Mouse (Mus musculus) MEL (cell line): ENCODE results near the gene 4930539E08Rik. TPM values are rescaled to one million over a fixed set of nuclear protein-coding genes. Genes with fewer than 3 reads are reported as not detected.

ENCODE experiments used
- DNase-seq: peaks from one replicate; pipeline ENCODE4 v3.0.0; 2011; ENCODE audit warnings: low read depth, low spot score
- H3K27ac ChIP-seq: 2 replicates; pipeline ENCODE4 v1.5.1; 2012; ENCODE audit warnings: low read depth, mild to moderate bottlenecking, control low read depth, low read length, moderate library complexity; ENCODE audit not compliant: control insufficient read depth
- H3K27me3 ChIP-seq, 2 experiments: fragments of 150-350 bp in 1 of 2; sonication (generic) in 1 of 2; 2 replicates each; pipeline ENCODE4 v1.6.1; 2012; ENCODE audit warnings: low read length in 2 of 2, mild to moderate bottlenecking in 2 of 2, improper control_type of control experiment in 1 of 2, moderate library complexity in 1 of 2; ENCODE audit not compliant: insufficient read depth in 2 of 2, control insufficient read depth in 1 of 2
- H3K36me3 ChIP-seq, 2 experiments: 2 replicates each; pipeline ENCODE4 v1.6.1; 2012 to 2014; ENCODE audit warnings: low read length in 2 of 2, improper control_type of control experiment in 1 of 2, inconsistent platforms in 1 of 2, mild to moderate bottlenecking in 1 of 2; ENCODE audit not compliant: insufficient read depth in 2 of 2, control insufficient read depth in 1 of 2
- H3K4me1 ChIP-seq, 2 experiments: fragments of 150-350 bp in 1 of 2; sonication (generic) in 1 of 2; 2 replicates each; pipeline ENCODE4 v1.6.1; 2012; ENCODE audit warnings: low read length in 2 of 2, improper control_type of control experiment in 1 of 2, mild to moderate bottlenecking in 1 of 2; ENCODE audit not compliant: insufficient read depth in 2 of 2, control insufficient read depth in 1 of 2
- H3K4me3 ChIP-seq, 2 experiments: fragments of 150-350 bp in 1 of 2; sonication (generic) in 1 of 2; 2 replicates each; pipeline ENCODE4 v1.5.1; 2012; ENCODE audit warnings: low read depth in 2 of 2, low read length in 2 of 2, mild to moderate bottlenecking in 2 of 2, moderate library complexity in 2 of 2, control low read depth in 1 of 2, improper control_type of control experiment in 1 of 2; ENCODE audit not compliant: control insufficient read depth in 1 of 2, insufficient read depth in 1 of 2
- H3K79me2 ChIP-seq: 2 replicates; pipeline ENCODE4 v1.6.1; 2012; ENCODE audit warnings: mild to moderate bottlenecking, low read length, moderate library complexity; ENCODE audit not compliant: control insufficient read depth, poor library complexity, insufficient read depth
- H3K9ac ChIP-seq: 2 replicates; pipeline ENCODE4 v1.6.1; 2012; ENCODE audit warnings: low read depth, mild to moderate bottlenecking, control low read depth, low read length, moderate library complexity; ENCODE audit not compliant: control insufficient read depth, poor library complexity, severe bottlenecking
- H3K9me3 ChIP-seq: fragments of 150-350 bp; sonication (generic); replicated peaks from 2 replicates; pipeline ENCODE4 v1.6.1; 2012; ENCODE audit warnings: mild to moderate bottlenecking, low read length, improper control_type of control experiment, moderate library complexity; ENCODE audit not compliant: insufficient read depth
- BHLHE40 ChIP-seq: IDR thresholded peaks from 2 replicates; pipeline ENCODE4 v1.6.1; 2012; ENCODE audit warnings: low read depth, mild to moderate bottlenecking, inconsistent platforms, low read length, improper control_type of control experiment, borderline replicate concordance
- CHD1 ChIP-seq: IDR thresholded peaks from 2 replicates; pipeline ENCODE4 v1.6.1; 2012; ENCODE audit warnings: low read depth, mild to moderate bottlenecking, inconsistent platforms, low read length, improper control_type of control experiment
- CHD2 ChIP-seq: IDR thresholded peaks from 2 replicates; pipeline ENCODE4 v1.6.1; 2011; ENCODE audit warnings: low read length, improper control_type of control experiment
- CTCF ChIP-seq, 3 experiments: IDR thresholded peaks in 2 of 3; conservative IDR thresholded peaks in 1 of 3; 2 replicates each; pipeline ENCODE4 v1.5.1; 2011 to 2012; ENCODE audit warnings: low read length in 3 of 3, low read depth in 2 of 3, mild to moderate bottlenecking in 2 of 3, improper control_type of control experiment in 1 of 3, inconsistent platforms in 1 of 3, mixed read lengths in 1 of 3, moderate library complexity in 1 of 3; ENCODE audit not compliant: control insufficient read depth in 1 of 3, insufficient read depth in 1 of 3, poor library complexity in 1 of 3, severe bottlenecking in 1 of 3
- E2F4 ChIP-seq: IDR thresholded peaks from 2 replicates; pipeline ENCODE4 v1.6.1; 2011; ENCODE audit warnings: low read depth, low read length, improper control_type of control experiment, borderline replicate concordance
- ELF1 ChIP-seq: IDR thresholded peaks from 2 replicates; pipeline ENCODE4 v1.6.1; 2014; ENCODE audit warnings: low read depth, mild to moderate bottlenecking, inconsistent platforms, low read length, improper control_type of control experiment, moderate library complexity
- EP300 ChIP-seq, 2 experiments: IDR thresholded peaks; 2 replicates each; pipeline ENCODE4 v1.6.1; 2011; ENCODE audit warnings: improper control_type of control experiment in 2 of 2, low read length in 2 of 2, low read depth in 1 of 2, mild to moderate bottlenecking in 1 of 2
- ETS1 ChIP-seq: IDR thresholded peaks from 2 replicates; pipeline ENCODE4 v1.6.1; 2012; ENCODE audit warnings: low read depth, mild to moderate bottlenecking, inconsistent platforms, low read length, improper control_type of control experiment, moderate library complexity
- GATA1 ChIP-seq: IDR thresholded peaks from 2 replicates; pipeline ENCODE4 v1.6.1; 2011; ENCODE audit warnings: low read depth, low read length, improper control_type of control experiment
- HCFC1 ChIP-seq: IDR thresholded peaks from 2 replicates; pipeline ENCODE4 v1.6.1; 2012; ENCODE audit warnings: low read depth, mild to moderate bottlenecking, inconsistent platforms, low read length, improper control_type of control experiment, moderate library complexity
- KAT2A ChIP-seq: conservative IDR thresholded peaks from 2 replicates; pipeline ENCODE4 v1.6.1; 2012; ENCODE audit warnings: low read depth, low read length, improper control_type of control experiment, inconsistent platforms
- MAFK ChIP-seq: IDR thresholded peaks from 2 replicates; pipeline ENCODE4 v1.6.1; 2011; ENCODE audit warnings: low read depth, mild to moderate bottlenecking, low read length, improper control_type of control experiment, borderline replicate concordance
- MAX ChIP-seq: IDR thresholded peaks from 2 replicates; pipeline ENCODE4 v1.6.1; 2011; ENCODE audit warnings: low read length, improper control_type of control experiment
- MAZ ChIP-seq: IDR thresholded peaks from 2 replicates; pipeline ENCODE4 v1.6.1; 2012; ENCODE audit warnings: low read depth, mild to moderate bottlenecking, inconsistent platforms, low read length, improper control_type of control experiment
- MEF2A ChIP-seq: IDR thresholded peaks from 2 replicates; pipeline ENCODE4 v1.6.1; 2014; ENCODE audit warnings: low read depth, mild to moderate bottlenecking, inconsistent platforms, low read length, improper control_type of control experiment; ENCODE audit not compliant: poor library complexity, insufficient replicate concordance, severe bottlenecking; ENCODE audit errors: extremely low read depth
- MXI1 ChIP-seq: IDR thresholded peaks from 2 replicates; pipeline ENCODE4 v1.6.1; 2011; ENCODE audit warnings: mild to moderate bottlenecking, low read depth, low read length, improper control_type of control experiment
- MYC ChIP-seq: IDR thresholded peaks from 2 replicates; pipeline ENCODE4 v1.6.1; 2011; ENCODE audit warnings: low read depth, mild to moderate bottlenecking, low read length, improper control_type of control experiment, moderate library complexity
- NELFE ChIP-seq: IDR thresholded peaks from 2 replicates; pipeline ENCODE4 v1.6.1; 2011; ENCODE audit warnings: low read depth, low read length, improper control_type of control experiment
- NRF1 ChIP-seq: IDR thresholded peaks from 2 replicates; pipeline ENCODE4 v1.6.1; 2014; ENCODE audit warnings: low read depth, mild to moderate bottlenecking, inconsistent platforms, low read length, improper control_type of control experiment, moderate library complexity; ENCODE audit not compliant: poor library complexity, insufficient read depth, severe bottlenecking
- POLR2A ChIP-seq, 2 experiments: IDR thresholded peaks; 2 replicates each; pipeline ENCODE4 v1.6.1; 2011 to 2012; ENCODE audit warnings: low read length in 2 of 2, mild to moderate bottlenecking in 2 of 2, control low read depth in 1 of 2, improper control_type of control experiment in 1 of 2, low read depth in 1 of 2, moderate library complexity in 1 of 2; ENCODE audit not compliant: control insufficient read depth in 1 of 2, insufficient read depth in 1 of 2, poor library complexity in 1 of 2
- POLR2AphosphoS5 ChIP-seq: IDR thresholded peaks from 2 replicates; pipeline ENCODE4 v1.6.1; 2012; ENCODE audit warnings: low read depth, borderline replicate concordance, mild to moderate bottlenecking, inconsistent platforms, low read length, moderate library complexity, mixed read lengths
- RAD21 ChIP-seq: IDR thresholded peaks from 2 replicates; pipeline ENCODE4 v1.6.1; 2011; ENCODE audit warnings: mild to moderate bottlenecking, low read depth, low read length, improper control_type of control experiment
- RCOR1 ChIP-seq: IDR thresholded peaks from 2 replicates; pipeline ENCODE4 v1.6.1; 2012; ENCODE audit warnings: low read depth, mild to moderate bottlenecking, inconsistent platforms, low read length, improper control_type of control experiment
- SIN3A ChIP-seq: IDR thresholded peaks from 2 replicates; pipeline ENCODE4 v1.6.1; 2012; ENCODE audit warnings: low read length, improper control_type of control experiment, inconsistent platforms
- SMC3 ChIP-seq: IDR thresholded peaks from 2 replicates; pipeline ENCODE4 v1.6.1; 2011; ENCODE audit warnings: low read depth, low read length, improper control_type of control experiment
- TAL1 ChIP-seq: IDR thresholded peaks from 2 replicates; pipeline ENCODE4 v1.6.1; 2012; ENCODE audit warnings: mild to moderate bottlenecking, inconsistent platforms, low read length, moderate library complexity, mixed read lengths
- TBP ChIP-seq: IDR thresholded peaks from 2 replicates; pipeline ENCODE4 v1.8.0; 2011; ENCODE audit warnings: low read depth, low read length, improper control_type of control experiment
- TCF12 ChIP-seq: IDR thresholded peaks from 2 replicates; pipeline ENCODE4 v1.6.1; 2014; ENCODE audit warnings: low read depth, mild to moderate bottlenecking, inconsistent platforms, low read length, improper control_type of control experiment, moderate library complexity
- UBTF ChIP-seq: IDR thresholded peaks from 2 replicates; pipeline ENCODE4 v1.6.1; 2012; ENCODE audit warnings: low read depth, mild to moderate bottlenecking, inconsistent platforms, low read length, improper control_type of control experiment, moderate library complexity, borderline replicate concordance; ENCODE audit not compliant: insufficient read depth
- USF1 ChIP-seq: IDR thresholded peaks from 2 replicates; pipeline ENCODE4 v1.6.1; 2014; ENCODE audit warnings: low read depth, mild to moderate bottlenecking, inconsistent platforms, low read length, improper control_type of control experiment, moderate library complexity
- USF2 ChIP-seq, 2 experiments: IDR thresholded peaks; 2 replicates each; pipeline ENCODE4 v1.6.1; 2011 to 2012; ENCODE audit warnings: improper control_type of control experiment in 2 of 2, low read length in 2 of 2, borderline replicate concordance in 1 of 2, inconsistent platforms in 1 of 2, low read depth in 1 of 2, mild to moderate bottlenecking in 1 of 2; ENCODE audit not compliant: insufficient read depth in 1 of 2
- ZC3H11A ChIP-seq: IDR thresholded peaks from 2 replicates; pipeline ENCODE4 v1.6.1; 2012; ENCODE audit warnings: low read depth, mild to moderate bottlenecking, inconsistent platforms, low read length, improper control_type of control experiment
- ZKSCAN1 ChIP-seq: IDR thresholded peaks from 2 replicates; pipeline ENCODE4 v1.6.1; 2012; ENCODE audit warnings: low read depth, mild to moderate bottlenecking, inconsistent platforms, low read length, improper control_type of control experiment, moderate library complexity
- ZMIZ1 ChIP-seq: IDR thresholded peaks from 2 replicates; pipeline ENCODE4 v1.6.1; 2012; ENCODE audit warnings: low read depth, mild to moderate bottlenecking, inconsistent platforms, low read length, improper control_type of control experiment, moderate library complexity
- ZNF384 ChIP-seq: IDR thresholded peaks from 2 replicates; pipeline ENCODE4 v1.6.1; 2012; ENCODE audit warnings: low read depth, mild to moderate bottlenecking, inconsistent platforms, low read length, improper control_type of control experiment
- polyA plus RNA-seq, 2 experiments: library from polyadenylated mRNA; stranded (reverse) in 1 of 2; unstranded in 1 of 2; fragments of >175 nt in 1 of 2; fragments of >200 nt in 1 of 2; gene quantifications; 2 replicates each; pipeline versions ENCODE4 v1.2.1 to v1.2.4; 2012; ENCODE audit warnings: low replicate concordance in 2 of 2, low read depth in 1 of 2; ENCODE audit not compliant: insufficient read length in 2 of 2, insufficient read depth in 1 of 2, missing spikeins in 1 of 2
- total RNA-seq: library from RNA; depleted of rRNA; stranded (reverse); fragments of 300-350 nt; gene quantifications from 2 replicates; pipeline ENCODE4 v1.2.3, GENCODE M21; 2012

Gene 4930539E08Rik
- total and polyA plus RNA-seq, 3 experiments, result 0.01 to 0.04 TPM; not detected in 1

- peak overlapping the region; percentile 71 to 77 for H3K4me3 ChIP-seq
- H3K27me3 ChIP-seq, result no peaks in the 10 kb centered on the region
- H3K27ac ChIP-seq, result peak overlapping the region; percentile 96
- peaks cover 12% of the 10 kb centered on the region for H3K79me2 ChIP-seq
- DNase-seq, result peak; percentile 93
- H3K4me1 ChIP-seq, result peaks cover 3 to 10% of the 10 kb centered on the region in 2 experiments
- peak overlapping the region; percentile 89 for H3K9ac ChIP-seq
- H3K36me3 ChIP-seq, result peaks cover 0 to 10% of the 10 kb centered on the region in 2 experiments; a peak in 2 of 4 replicates
- H3K9me3 ChIP-seq, result no peaks in the 10 kb centered on the region
- no peak for TF ChIP-seq USF1
- no peak for TF ChIP-seq TAL1
- TF ChIP-seq POLR2A (IDR thresholded peaks at IDR 0.05; ENCODE audit: control insufficient read depth in 1 of 2, insufficient read depth in 1 of 2, low read depth in 1 of 2, low read length in 2 of 2, poor library complexity in 1 of 2), result peak; percentile 63 to 67; a peak in 3 of 4 replicates
- TF ChIP-seq GATA1, result no peak
- TF ChIP-seq SMC3, result peak; percentile 71
- TF ChIP-seq RAD21, result peak; percentile 50
- TF ChIP-seq KAT2A, result peak; percentile 60
- TF ChIP-seq MYC, result no peak; the same call in 1 of the 2 replicates
- TF ChIP-seq TCF12, result peak; percentile 51; the same call in 1 of the 2 replicates
- no peak for TF ChIP-seq USF2 (IDR thresholded peaks at IDR 0.05; ENCODE audit: borderline replicate concordance in 1 of 2, insufficient read depth in 1 of 2, low read depth in 1 of 2, low read length in 2 of 2)
- TF ChIP-seq ZMIZ1, result peak; percentile 77; the same call in 1 of the 2 replicates
- TF ChIP-seq CTCF (IDR thresholded peaks at IDR 0.05 in 2 of 3, conservative IDR thresholded peaks at IDR 0.05 in 1 of 3; ENCODE audit: control insufficient read depth in 1 of 3, insufficient read depth in 1 of 3, low read depth in 2 of 3, low read length in 3 of 3, poor library complexity in 1 of 3, severe bottlenecking in 1 of 3), result peak; percentile 76 to 84 (median 77)
- peak; percentile 39 for TF ChIP-seq SIN3A
- no peak; the same call in 1 of the 2 replicates for TF ChIP-seq MAX
- TF ChIP-seq MAFK, result no peak
- no peak for TF ChIP-seq EP300 (IDR thresholded peaks at IDR 0.05; ENCODE audit: low read depth in 1 of 2, low read length in 2 of 2)
- peak; percentile 48; the same call in 1 of the 2 replicates for TF ChIP-seq ETS1
- no peak for TF ChIP-seq CHD2
- no peak for TF ChIP-seq RCOR1
- peak; percentile 77 for TF ChIP-seq NELFE
- TF ChIP-seq NRF1, result no peak
- TF ChIP-seq MXI1, result peak; percentile 28; the same call in 1 of the 2 replicates
- TF ChIP-seq HCFC1, result peak; percentile 85
- no peak; the same call in 1 of the 2 replicates for TF ChIP-seq CHD1
- peak; percentile 87 for TF ChIP-seq TBP
- TF ChIP-seq POLR2AphosphoS5, result peak; percentile 26; the same call in 1 of the 2 replicates
- TF ChIP-seq MAZ, result no peak
- peak; percentile 58 for TF ChIP-seq BHLHE40
- no peak for TF ChIP-seq E2F4
- no peak; the same call in 1 of the 2 replicates for TF ChIP-seq ELF1
- TF ChIP-seq ZNF384, result no peak
- no peak for TF ChIP-seq UBTF
- TF ChIP-seq ZC3H11A, result peak; percentile 47; the same call in 1 of the 2 replicates
- TF ChIP-seq ZKSCAN1, result no peak
- TF ChIP-seq MEF2A, result no peak
Measured at GRCm38 (mm10) chr17:28896095-28896780, 18.9 kb downstream of the 4930539E08Rik start.
